Mouse (Mus musculus) heart, postnatal 4 days (tissue): ENCODE measurements around the gene Ints11. TPM values are rescaled to one million over a fixed set of nuclear protein-coding genes. Genes with fewer than 3 reads are reported as not detected.

Experiments used
- DNase-seq: peaks from one replicate; pipeline ENCODE4 v3.0.0; 2021
- microRNA-seq, 2 experiments: library from miRNA; unstranded; fragments of <30 nt; microRNA quantifications; one replicate each; pipeline ENCODE4 v1.2.0; 2021 to 2022
- total RNA-seq, 2 experiments: library from RNA; stranded (reverse); gene quantifications; 2 replicates each; pipeline ENCODE4 v1.2.3; 2021

The Ints11 gene
- total RNA-seq, 2 experiments from 2014 or later, result 16.0 to 19.2 TPM

GRCm38 (mm10) chr4:155892438-155893211 lies 23.3 kb downstream of the Ints11 start:
- DNase-seq, result peak; percentile 49

GRCm38 (mm10) chr4:155893212-155893690 lies 23.9 kb downstream of the Ints11 start:
- peak; percentile 3 for DNase-seq

- DNase-seq, result peak; percentile 74
Measured at GRCm38 (mm10) chr4:155894311-155894881, 25.1 kb downstream of the Ints11 start.

- DNase-seq, result peak; percentile 67
Measured at GRCm38 (mm10) chr4:155895216-155895615, 25.9 kb downstream of the Ints11 start.

- DNase-seq, result peak; percentile 5
Measured at GRCm38 (mm10) chr4:155895826-155896225, 26.5 kb downstream of the Ints11 start.

GRCm38 (mm10) chr4:155896461-155896860 lies 27.1 kb downstream of the Ints11 start:
- DNase-seq, result peak; percentile 3

GRCm38 (mm10) chr4:155898318-155898717 lies 29.0 kb downstream of the Ints11 start:
- no peak for DNase-seq

GRCm38 (mm10) chr4:155899355-155899754 lies 30.0 kb downstream of the Ints11 start:
- peak; percentile 4 for DNase-seq

GRCm38 (mm10) chr4:155901205-155901604 lies 31.9 kb downstream of the Ints11 start:
- DNase-seq, result peak; percentile 61

- peak; percentile 3 for DNase-seq
Measured at GRCm38 (mm10) chr4:155903246-155903645, 33.9 kb downstream of the Ints11 start.

GRCm38 (mm10) chr4:155904318-155905102 lies 35.2 kb downstream of the Ints11 start:
- peak; percentile 21 for DNase-seq

- DNase-seq, result peak; percentile 5
Measured at GRCm38 (mm10) chr4:155905634-155906033, 36.3 kb downstream of the Ints11 start.

GRCm38 (mm10) chr4:155906125-155906524 lies 36.8 kb downstream of the Ints11 start:
- peak; percentile 3 for DNase-seq

- no peak for DNase-seq
Measured at GRCm38 (mm10) chr4:155907003-155907402, 37.7 kb downstream of the Ints11 start.

GRCm38 (mm10) chr4:155908281-155908680 lies 38.9 kb downstream of the Ints11 start:
- peak; percentile 4 for DNase-seq

- DNase-seq, result peak; percentile 3
Measured at GRCm38 (mm10) chr4:155908751-155909150, 39.4 kb downstream of the Ints11 start.

- no peak for DNase-seq
Measured at GRCm38 (mm10) chr4:155932031-155932430, 62.7 kb downstream of the Ints11 start.

Small RNAs within 50 kb of the gene (microRNA-seq; reads per million reads assigned to microRNA genes)
- gene Gm22991, result 0 reads per million in 2 experiments

Other genes with a start within 250 kb of the Ints11 start
- 10 to 100 TPM; 30.1 to 32.3 TPM for gene Cdk11b, start 244.7 kb upstream of the Ints11 start, total RNA-seq
- not detected for gene Gm10563, start 224.1 kb upstream of the Ints11 start, total RNA-seq
- gene Mmp23, start 216.2 kb upstream of the Ints11 start, total RNA-seq, result 10 to 100 TPM; 32.3 to 33.1 TPM
- gene Mib2, start 200.3 kb upstream of the Ints11 start, total RNA-seq, result 10 to 100 TPM; 15.9 to 17.7 TPM
- gene Fndc10, start 175.2 kb upstream of the Ints11 start, total RNA-seq, result 1 to 10 TPM; 3.5 to 4.7 TPM
- gene Ssu72, start 164.7 kb upstream of the Ints11 start, total RNA-seq, result 10 to 100 TPM; 60.3 to 64.9 TPM
- under 1 TPM; 0.36 to 0.43 TPM for gene Tmem240, start 134.7 kb upstream of the Ints11 start, total RNA-seq
- gene Atad3a, start 108.5 kb upstream of the Ints11 start, total RNA-seq, result 10 to 100 TPM; 82.7 to 89.7 TPM
- gene Vwa1, start 94.8 kb upstream of the Ints11 start, total RNA-seq, result 10 to 100 TPM; 11.5 to 12.5 TPM
- gene Tmem88b, start 83.7 kb upstream of the Ints11 start, total RNA-seq, result 1 to 10 TPM; 4.6 to 4.9 TPM
- not detected for gene Ankrd65, start 79.1 kb upstream of the Ints11 start, total RNA-seq
- gene Mrpl20, start 66.7 kb upstream of the Ints11 start, total RNA-seq, result 10 to 100 TPM; 78.1 to 95.5 TPM
- gene Ccnl2, start 57.1 kb upstream of the Ints11 start, total RNA-seq, result 10 to 100 TPM; 58.2 to 59.4 TPM
- gene Aurkaip1, start 38.3 kb upstream of the Ints11 start, total RNA-seq, result 10 to 100 TPM; 78.9 to 84.2 TPM
- 10 to 100 TPM; 49.4 to 49.5 TPM for gene Mxra8, start 29.9 kb upstream of the Ints11 start, total RNA-seq
- 10 to 100 TPM; 32.8 to 33.2 TPM for gene Dvl1, start 22.1 kb upstream of the Ints11 start, total RNA-seq
- under 1 TPM; 0.14 to 0.20 TPM for gene Tas1r3, start 6.2 kb upstream of the Ints11 start, total RNA-seq
- 10 to 100 TPM in 1 of 2 experiments, 1 to 10 TPM in 1; 6.6 to 11.2 TPM for gene Cptp, start 106 bp upstream of the Ints11 start, total RNA-seq
- 10 to 100 TPM; 18.3 to 23.1 TPM for gene Pusl1, start 22.2 kb downstream of the Ints11 start, total RNA-seq
- gene Acap3, start 22.3 kb downstream of the Ints11 start, total RNA-seq, result 10 to 100 TPM; 16.9 to 21.4 TPM
- gene Ube2j2, start 74.3 kb downstream of the Ints11 start, total RNA-seq, result 10 to 100 TPM; 72.4 to 81.4 TPM
- gene C1qtnf12, start 92.8 kb downstream of the Ints11 start, total RNA-seq, result 10 to 100 TPM; 14.7 to 15.2 TPM
- 1 to 10 TPM; 4.1 to 4.5 TPM for gene B3galt6, start 123.1 kb downstream of the Ints11 start, total RNA-seq
- 100 to 1,000 TPM; 107 to 109 TPM for gene Sdf4, start 123.3 kb downstream of the Ints11 start, total RNA-seq
- gene Tnfrsf4, start 144.3 kb downstream of the Ints11 start, total RNA-seq, result under 1 TPM; 0.34 to 0.62 TPM
- under 1 TPM in 1 of 2 experiments, not detected in 1; 0.29 TPM for gene Tnfrsf18, start 156.6 kb downstream of the Ints11 start, total RNA-seq
- under 1 TPM; 0.16 to 0.55 TPM for gene Ttll10, start 189.9 kb downstream of the Ints11 start, total RNA-seq
- 1 to 10 TPM; 7.3 to 9.4 TPM for gene 9430015G10Rik, start 240.4 kb downstream of the Ints11 start, total RNA-seq